ENCODE assay signal across 8 mouse cellular contexts in the genomic region with DNA sequence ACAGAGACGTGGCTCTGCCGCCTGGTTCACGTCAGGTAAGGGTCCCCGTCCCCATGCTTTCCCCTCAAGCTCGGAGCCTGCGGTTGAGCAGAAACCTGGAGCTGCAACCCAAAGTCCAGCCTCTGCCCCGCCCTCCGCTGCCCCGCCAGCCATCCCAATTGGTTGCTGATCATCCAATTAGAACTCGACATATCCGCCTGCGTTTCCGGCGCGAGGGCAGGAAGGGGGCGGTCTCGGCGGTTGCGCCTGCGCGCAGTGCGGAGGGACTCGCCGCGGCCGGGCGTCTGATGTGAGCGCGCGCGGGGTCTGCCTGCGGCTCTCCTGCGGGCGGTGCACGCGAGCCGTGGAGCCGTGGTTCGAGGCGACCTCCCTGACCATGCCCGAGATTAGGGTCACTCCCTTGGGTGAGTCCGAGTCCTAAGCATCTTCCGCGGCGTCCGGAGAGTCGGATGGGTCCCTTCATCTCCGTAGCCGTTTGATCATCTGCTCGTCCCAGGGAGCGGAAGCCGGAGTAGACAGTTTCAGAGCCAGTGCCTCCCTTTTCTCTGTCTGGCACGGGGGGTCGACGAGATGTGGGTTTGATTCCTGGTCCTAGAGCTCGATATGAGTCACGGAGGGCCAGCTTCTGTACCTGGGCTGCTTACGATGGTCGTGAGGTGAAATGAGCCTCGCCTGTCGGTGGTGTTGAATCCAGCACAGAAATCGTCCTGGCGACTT. TPM values are rescaled to one million over a fixed set of nuclear protein-coding genes. Genes with fewer than 3 reads are reported as not detected.
DNase-seq lines count a peak whose midpoint lies in the region; ATAC-seq and TF ChIP-seq lines count a peak whose summit lies in the region.

A gene (minus strand): TSS at position 124 of the 717 bp plus-strand sequence.
A gene (plus strand): TSS at position 230 of the 717 bp plus-strand sequence.

- peak; percentile 98 for DNase-seq in brain, embryonic 14.5 days (ENCODE audit: low read depth)
- DNase-seq in kidney, postnatal 0 days (ENCODE audit: low spot score) = peak; percentile 97
- DNase-seq in liver, embryonic 11.5 days (ENCODE audit: low spot score) = peak; percentile 97
- DNase-seq in naive thymus-derived CD4-positive, alpha-beta T cell, adult 2 months (ENCODE audit: low read depth) = peak; percentile 95

- H3K9ac ChIP-seq in heart, embryonic 12.5 days = peak within 1 kb of the TSS; percentile 92
- peak within 1 kb of the TSS; percentile 74 for H3K9ac ChIP-seq in kidney, postnatal 0 days (ENCODE audit: low read depth, low read length)
- peak within 1 kb of the TSS; percentile 71 for H3K9ac ChIP-seq in liver, embryonic 11.5 days (ENCODE audit: low read depth, low read length)
- peak within 1 kb of the TSS; percentile 79 for H3K9ac ChIP-seq in stomach, embryonic 14.5 days (replicated peaks; ENCODE audit: low read depth, low read length)

- TF ChIP-seq POLR2A in brain, embryonic 14.5 days (IDR thresholded peaks at IDR 0.05; ENCODE audit: borderline replicate concordance, extremely low read depth, insufficient read depth, insufficient read length, poor library complexity, severe bottlenecking) = peak; percentile 97

- H3ac ChIP-seq in C2C12 (ENCODE audit: control insufficient read depth, insufficient read length, low read depth) = peak within 1 kb of the TSS; percentile 99

- peak within 1 kb of the TSS; percentile 69 for H3K4me3 ChIP-seq in C2C12 (ENCODE audit: insufficient read depth, poor library complexity, severe bottlenecking)
- H3K4me3 ChIP-seq in erythroblast, embryonic 14.5 days (replicated peaks) = peak within 1 kb of the TSS; percentile 87
- H3K4me3 ChIP-seq in heart, embryonic 12.5 days = peak within 1 kb of the TSS; percentile 91
- peak within 1 kb of the TSS; percentile 72 for H3K4me3 ChIP-seq in kidney, postnatal 0 days (replicated peaks; ENCODE audit: low read depth, low read length)
- peak within 1 kb of the TSS; percentile 81 for H3K4me3 ChIP-seq in liver, embryonic 11.5 days (ENCODE audit: low read depth, low read length)
- H3K4me3 ChIP-seq in stomach, embryonic 14.5 days (ENCODE audit: low read depth, low read length) = peak within 1 kb of the TSS; percentile 78

- H3K4me1 ChIP-seq in erythroblast, embryonic 14.5 days (ENCODE audit: control insufficient read depth) = peaks cover 44% of the 10 kb centered on the region
- H3K4me1 ChIP-seq in heart, embryonic 12.5 days (replicated peaks) = peaks cover 18% of the 10 kb centered on the region
- H3K4me1 ChIP-seq in kidney, postnatal 0 days (replicated peaks; ENCODE audit: insufficient read depth, low read length) = 0 out of 2 replicates have a peak, but pooled peaks cover 6% of the 10 kb centered on the region
- peaks cover 13% of the 10 kb centered on the region for H3K4me1 ChIP-seq in liver, embryonic 11.5 days (replicated peaks; ENCODE audit: control insufficient read depth, insufficient read depth, low read length)
- peaks cover 9% of the 10 kb centered on the region for H3K4me1 ChIP-seq in stomach, embryonic 14.5 days (ENCODE audit: control insufficient read depth, insufficient read depth, low read length)

- H3K79me3 ChIP-seq in C2C12 (ENCODE audit: low read depth) = peaks cover 29% of the 10 kb centered on the region

- H3K27me3 ChIP-seq in C2C12 (ENCODE audit: control insufficient read depth, insufficient read depth, insufficient read length) = no peaks in the 10 kb centered on the region
- H3K27me3 ChIP-seq in erythroblast, embryonic 14.5 days (ENCODE audit: control insufficient read depth) = no peaks in the 10 kb centered on the region
- H3K27me3 ChIP-seq in heart, embryonic 12.5 days (replicated peaks) = no peaks in the 10 kb centered on the region
- no peaks in the 10 kb centered on the region for H3K27me3 ChIP-seq in kidney, postnatal 0 days (ENCODE audit: insufficient read depth, low read length)
- no peaks in the 10 kb centered on the region for H3K27me3 ChIP-seq in liver, embryonic 11.5 days (replicated peaks; ENCODE audit: control insufficient read depth, insufficient read depth, low read length)
- H3K27me3 ChIP-seq in stomach, embryonic 14.5 days (ENCODE audit: control insufficient read depth, insufficient read depth, low read length) = no peaks in the 10 kb centered on the region

- H3K4me2 ChIP-seq in heart, embryonic 12.5 days = peak within 1 kb of the TSS; percentile 95
- peak within 1 kb of the TSS; percentile 86 for H3K4me2 ChIP-seq in kidney, postnatal 0 days (ENCODE audit: low read length)
- peak within 1 kb of the TSS; percentile 91 for H3K4me2 ChIP-seq in liver, embryonic 11.5 days
- peak within 1 kb of the TSS; percentile 92 for H3K4me2 ChIP-seq in stomach, embryonic 14.5 days (replicated peaks; ENCODE audit: low read depth, low read length)

- under 1% methylated on average over 63 of the region's 63 CpGs for WGBS in heart, embryonic 12.5 days
- WGBS in kidney, postnatal 0 days = under 1% methylated on average over 63 of the region's 63 CpGs
- WGBS in liver, embryonic 11.5 days = under 1% methylated on average over 63 of the region's 63 CpGs
- under 1% methylated on average over 63 of the region's 63 CpGs for WGBS in stomach, embryonic 14.5 days

- peaks cover 29% of the 10 kb centered on the region for H3K36me3 ChIP-seq in C2C12 (ENCODE audit: control insufficient read depth, insufficient read depth)
- H3K36me3 ChIP-seq in erythroblast, embryonic 14.5 days (ENCODE audit: control insufficient read depth) = peaks cover 66% of the 10 kb centered on the region
- H3K36me3 ChIP-seq in heart, embryonic 12.5 days = peaks cover 52% of the 10 kb centered on the region
- H3K36me3 ChIP-seq in kidney, postnatal 0 days (ENCODE audit: insufficient read depth, low read length) = peaks cover 20% of the 10 kb centered on the region
- peaks cover 21% of the 10 kb centered on the region for H3K36me3 ChIP-seq in liver, embryonic 11.5 days (ENCODE audit: control insufficient read depth, insufficient read depth, low read length)
- H3K36me3 ChIP-seq in stomach, embryonic 14.5 days (ENCODE audit: control insufficient read depth, insufficient read depth, low read length) = peaks cover 31% of the 10 kb centered on the region

- ATAC-seq in heart, embryonic 12.5 days (ENCODE audit: insufficient number of reproducible peaks, low FRiP score) = peak; percentile 97
- peak; percentile 90 for ATAC-seq in kidney, postnatal 0 days (replicated peaks; ENCODE audit: low FRiP score, low read depth)
- ATAC-seq in liver, embryonic 11.5 days (replicated peaks; ENCODE audit: low FRiP score) = peak; percentile 96
- peak; percentile 95 for ATAC-seq in stomach, embryonic 14.5 days (ENCODE audit: insufficient number of reproducible peaks, insufficient read depth, low FRiP score, low read depth)

- H3K9me3 ChIP-seq in erythroblast, embryonic 14.5 days (ENCODE audit: control insufficient read depth, low read length) = no peaks in the 10 kb centered on the region
- no peaks in the 10 kb centered on the region for H3K9me3 ChIP-seq in heart, embryonic 12.5 days (replicated peaks)
- no peaks in the 10 kb centered on the region for H3K9me3 ChIP-seq in kidney, postnatal 0 days (replicated peaks; ENCODE audit: low read length)
- no peaks in the 10 kb centered on the region for H3K9me3 ChIP-seq in liver, embryonic 11.5 days (ENCODE audit: control insufficient read depth, low read length)
- no peaks in the 10 kb centered on the region for H3K9me3 ChIP-seq in stomach, embryonic 14.5 days (ENCODE audit: control insufficient read depth, low read depth, low read length)

- TF ChIP-seq CTCF in C2C12 (IDR thresholded peaks at IDR 0.05; ENCODE audit: control insufficient read depth, insufficient read depth, insufficient read length) = no peak
- TF ChIP-seq CTCF in brain, embryonic 14.5 days (IDR thresholded peaks at IDR 0.05; ENCODE audit: borderline replicate concordance, extremely low read depth, insufficient read depth, insufficient read length) = no peak
- TF ChIP-seq CTCF in kidney, postnatal 0 days (IDR thresholded peaks at IDR 0.05; ENCODE audit: low read depth) = peak; percentile 53

- peaks cover 71% of the 10 kb centered on the region for H3K79me2 ChIP-seq in C2C12 (ENCODE audit: control insufficient read depth, insufficient read depth)

- peak within 1 kb of the TSS; percentile 75 for H3K27ac ChIP-seq in heart, embryonic 12.5 days (ENCODE audit: poor library complexity, severe bottlenecking)
- H3K27ac ChIP-seq in kidney, postnatal 0 days = peak within 1 kb of the TSS; percentile 36; the same call in 1 of the 2 replicates
- H3K27ac ChIP-seq in liver, embryonic 11.5 days (ENCODE audit: low read depth, low read length) = 0 out of 2 replicates have a peak within 1 kb of the TSS, but pooled peaks have one; percentile 3
- H3K27ac ChIP-seq in stomach, embryonic 14.5 days (ENCODE audit: low read length) = no peak within 1 kb of the TSS

TF ChIP-seq in C2C12, 6 proteins besides CTCF, POLR2A, EP300 and RAD21:
- TF ChIP-seq FOSL1 (IDR thresholded peaks at IDR 0.05; ENCODE audit: insufficient read depth, low read length, poor library complexity, severe bottlenecking) (no peak), MAX (IDR thresholded peaks at IDR 0.05) (no peak), MYOG (IDR thresholded peaks at IDR 0.05; ENCODE audit: control insufficient read depth, extremely low read depth, insufficient read length) (no peak), CEBPB (IDR thresholded peaks at IDR 0.05; ENCODE audit: low read depth) (no peak), MYOD1 (IDR thresholded peaks at IDR 0.05; ENCODE audit: control insufficient read depth, insufficient read length, low read depth) (no peak), USF1 (IDR thresholded peaks at IDR 0.05; ENCODE audit: low read depth) (no peak)

RNA-seq across cellular contexts. Expression of the first gene that starts in this region (rescaled TPM):
- 11.8 TPM for polyA plus RNA-seq in C2C12 (2012; fragmentation: generic; extraction: Trizol)
- 29.0 and 30.0 TPM in 2 replicates for polyA plus RNA-seq in brain, embryonic 14.5 days (2012; rRNA removed)
- 0.17 and 0.55 TPM in 2 replicates for polyA plus RNA-seq in erythroblast, embryonic 14.5 days (2012)
- 9.2 and 10.1 TPM in 2 replicates for polyA plus RNA-seq in heart, embryonic 12.5 days (2016; fragmentation: Nextera tagmentation; extraction: Ambion mirVana)
- 14.8 and 17.2 TPM in 2 replicates for polyA plus RNA-seq in kidney, postnatal 0 days (2015; fragmentation: Nextera tagmentation; extraction: Ambion mirVana)
- 16.4 and 16.9 TPM in 2 replicates for polyA plus RNA-seq in liver, embryonic 11.5 days (2014; fragmentation: Nextera tagmentation; extraction: Ambion mirVana)
- 16.9 and 17.3 TPM in 2 replicates for polyA plus RNA-seq in stomach, embryonic 14.5 days (2014; fragmentation: Nextera tagmentation; extraction: Ambion mirVana)

RNA-seq across cellular contexts. Expression of the second gene that starts in this region (rescaled TPM):
- 68.4 TPM for polyA plus RNA-seq in C2C12 (2012; fragmentation: generic; extraction: Trizol)
- 69.1 and 96.2 TPM in 2 replicates for polyA plus RNA-seq in brain, embryonic 14.5 days (2012; rRNA removed)
- polyA plus RNA-seq in erythroblast, embryonic 14.5 days (2012) = 0.94 and 1.8 TPM in 2 replicates
- 37.8 and 38.3 TPM in 2 replicates for polyA plus RNA-seq in heart, embryonic 12.5 days (2016; fragmentation: Nextera tagmentation; extraction: Ambion mirVana)
- 40.3 and 45.7 TPM in 2 replicates for polyA plus RNA-seq in kidney, postnatal 0 days (2015; fragmentation: Nextera tagmentation; extraction: Ambion mirVana)
- polyA plus RNA-seq in liver, embryonic 11.5 days (2014; fragmentation: Nextera tagmentation; extraction: Ambion mirVana) = 79.3 and 86.8 TPM in 2 replicates
- 67.7 and 70.1 TPM in 2 replicates for polyA plus RNA-seq in stomach, embryonic 14.5 days (2014; fragmentation: Nextera tagmentation; extraction: Ambion mirVana)

Comparison
In these comparisons a context has a peak if more than half of its experiments do, and no peak if none do; other contexts are left out.
1. RNA of the second gene that starts in this region (polyA plus RNA-seq): 79.3 to 86.8 TPM in liver, embryonic 11.5 days, 67.7 to 70.1 TPM in stomach, embryonic 14.5 days, 69.1 to 96.2 TPM in brain, embryonic 14.5 days, 68.4 TPM in C2C12 (single experiment), 40.3 to 45.7 TPM in kidney, postnatal 0 days and 37.8 to 38.3 TPM in heart, embryonic 12.5 days; 0.94 to 1.8 TPM in erythroblast, embryonic 14.5 days; every median in the first group is over 10 times any median in the second.
2. Peak in every context shown above with its lines, with median percentiles within 50 percentile points of each other: H3K4me3 ChIP-seq, DNase-seq, ATAC-seq, H3K4me2 ChIP-seq and H3K9ac ChIP-seq.